Mouse (Mus musculus) limb, embryonic 14.5 days (tissue): ENCODE results near the gene Lcmt2. TPM values are rescaled to one million over a fixed set of nuclear protein-coding genes. Genes with fewer than 3 reads are reported as not detected.

Experiments
- ATAC-seq: fragments of 200-750 bp; cut with Nextera tagmentation; 2 replicates; pipeline ENCODE4 v1.8.0; 2017; ENCODE audit warnings: low read depth, moderate number of reproducible peaks, moderate TSS enrichment; ENCODE audit not compliant: low FRiP score
- DNase-seq: peaks from one replicate; pipeline ENCODE4 v3.0.0-alpha.2; 2015; ENCODE audit warnings: low spot score
- H3K27ac ChIP-seq: fragments of 300-500 bp; sonication (generic); replicated peaks from 2 replicates; pipeline ENCODE4 v1.5.1; 2014; ENCODE audit warnings: low read depth, mild to moderate bottlenecking, low read length, moderate library complexity, mixed read lengths
- H3K27me3 ChIP-seq: fragments of 300-500 bp; sonication (generic); 2 replicates; pipeline ENCODE4 v1.6.1; 2014; ENCODE audit warnings: low read length, mixed read lengths; ENCODE audit not compliant: control insufficient read depth, insufficient read depth
- H3K36me3 ChIP-seq: fragments of 300-500 bp; sonication (generic); 2 replicates; pipeline ENCODE4 v1.6.1; 2014; ENCODE audit warnings: mild to moderate bottlenecking, low read length, moderate library complexity, mixed read lengths; ENCODE audit not compliant: control insufficient read depth, insufficient read depth
- H3K4me1 ChIP-seq: fragments of 300-500 bp; sonication (generic); 2 replicates; pipeline ENCODE4 v1.6.1; 2014; ENCODE audit warnings: antibody characterized with exemption, low read length, mixed read lengths; ENCODE audit not compliant: control insufficient read depth, insufficient read depth
- H3K4me2 ChIP-seq: fragments of 300-500 bp; sonication (generic); replicated peaks from 2 replicates; pipeline ENCODE4 v1.6.1; 2014; ENCODE audit warnings: low read depth, mild to moderate bottlenecking, low read length, moderate library complexity; ENCODE audit not compliant: severe bottlenecking
- H3K4me3 ChIP-seq: fragments of 300-500 bp; sonication (generic); replicated peaks from 2 replicates; pipeline ENCODE4 v1.5.1; 2014; ENCODE audit warnings: low read length
- H3K9ac ChIP-seq: fragments of 300-500 bp; sonication (generic); 2 replicates; pipeline ENCODE4 v1.6.1; 2014; ENCODE audit warnings: mild to moderate bottlenecking, low read depth, low read length, moderate library complexity; ENCODE audit not compliant: severe bottlenecking
- H3K9me3 ChIP-seq: fragments of 300-500 bp; sonication (generic); 2 replicates; pipeline ENCODE4 v1.6.1; 2016; ENCODE audit warnings: low read length; ENCODE audit not compliant: control insufficient read depth
- POLR2A ChIP-seq: fragments of 200-500 bp; IDR thresholded peaks from 2 replicates; pipeline ENCODE4 v1.8.0; 2012; ENCODE audit warnings: inconsistent platforms, mild to moderate bottlenecking, moderate library complexity, borderline replicate concordance; ENCODE audit not compliant: insufficient read depth, insufficient read length; ENCODE audit errors: extremely low read depth
- WGBS: fragments of 180-500 bp; shearing (Covaris S2); extraction: QIAGEN DNeasy Blood & Tissue Kit; methylation state at CpG from one replicate; pipeline ENCODE4 v1.1.7; 2014; 5-methylcytosine and 5-hydroxymethylcytosine counted together
- polyA plus RNA-seq, 2 experiments: library from polyadenylated mRNA; depleted of rRNA in 1 of 2; stranded (reverse) in 1 of 2; unstranded in 1 of 2; fragments of >200 nt; fragmentation: Nextera tagmentation in 1 of 2; extraction: Ambion mirVana in 1 of 2; gene quantifications; 2 replicates each; pipeline versions ENCODE4 v1.2.1 to v1.2.3; 2012 to 2014

The Lcmt2 gene
- polyA plus RNA-seq, 2 experiments, result 9.4 to 19.9 TPM

- DNase-seq (peak; percentile 88), ATAC-seq (peak; percentile 96)
- Histone ChIP-seq H3K4me2 (peak within 1 kb of the TSS; percentile 81), H3K4me3 (peak within 1 kb of the TSS; percentile 96), H3K4me1 (peaks cover 16% of the 10 kb centered on the region), H3K27me3 (no peaks in the 10 kb centered on the region), H3K9me3 (no peaks in the 10 kb centered on the region), H3K36me3 (peaks cover 37% of the 10 kb centered on the region), H3K9ac (peak within 1 kb of the TSS; percentile 81), H3K27ac (peak within 1 kb of the TSS; percentile 83)
- WGBS, result under 1% methylated on average over 61 of the region's 66 CpGs
- TF ChIP-seq POLR2A, result no peak; the same call in 1 of the 2 replicates
These were observed 30.7 kb upstream of the Lcmt2 start, which contains the start of gene Zscan29 for GRCm38 (mm10) chr2:121170980-121171742. TSS of gene Zscan29 (minus strand) at chr2:121171125.

GRCm38 (mm10) chr2:121170481-121170971 is 30.1 kb upstream of the Lcmt2 start, which contains the start of gene Tubgcp4:
TSS of gene Tubgcp4 (plus strand) at chr2:121170654.
- ATAC-seq (peak; percentile 58), DNase-seq (peak; percentile 42)
- Histone ChIP-seq H3K4me2 (peak within 1 kb of the TSS; percentile 81), H3K36me3 (peaks cover 37% of the 10 kb centered on the region), H3K9ac (peak within 1 kb of the TSS; percentile 81), H3K27me3 (no peaks in the 10 kb centered on the region), H3K9me3 (no peaks in the 10 kb centered on the region), H3K4me1 (peaks cover 16% of the 10 kb centered on the region), H3K4me3 (peak within 1 kb of the TSS; percentile 96), H3K27ac (peak within 1 kb of the TSS; percentile 83)
- 0% methylated on average over 33 of the region's 38 CpGs for WGBS
- TF ChIP-seq POLR2A, result no peak

- ATAC-seq, result no peak
- peaks cover 16% of the 10 kb centered on the region for H3K4me1 ChIP-seq
These were observed 29.4 kb upstream of the Lcmt2 start for GRCm38 (mm10) chr2:121169902-121170301.

GRCm38 (mm10) chr2:121169173-121169572 is 28.7 kb upstream of the Lcmt2 start:
- Histone ChIP-seq H3K27me3 (no peaks in the 10 kb centered on the region), H3K27ac (no peak overlapping the region), H3K4me3 (peak overlapping the region; percentile 96), H3K4me1 (peaks cover 16% of the 10 kb centered on the region), H3K4me2 (peak overlapping the region; percentile 81), H3K9ac (peak overlapping the region; percentile 81), H3K9me3 (no peaks in the 10 kb centered on the region), H3K36me3 (peaks cover 30% of the 10 kb centered on the region)
- 50% methylated on average over 4 of the region's 4 CpGs for WGBS
- ATAC-seq (no peak), DNase-seq (no peak)
- no peak for TF ChIP-seq POLR2A

More at GRCm38 (mm10) chr2:121169902-121170301, 29.4 kb upstream of the Lcmt2 start:
- H3K9me3 ChIP-seq, result no peaks in the 10 kb centered on the region
- no peak for TF ChIP-seq POLR2A
- H3K9ac ChIP-seq, result peak overlapping the region; percentile 81
- H3K36me3 ChIP-seq, result peaks cover 30% of the 10 kb centered on the region
- H3K27ac ChIP-seq, result no peak overlapping the region
- WGBS, result 5% methylated on average over 9 of the region's 9 CpGs
- peak overlapping the region; percentile 81 for H3K4me2 ChIP-seq
- peak overlapping the region; percentile 96 for H3K4me3 ChIP-seq
- no peak for DNase-seq
- no peaks in the 10 kb centered on the region for H3K27me3 ChIP-seq

GRCm38 (mm10) chr2:121153100-121153499 is 12.6 kb upstream of the Lcmt2 start:
- H3K27ac ChIP-seq, result no peak overlapping the region
- no peaks in the 10 kb centered on the region for H3K4me1 ChIP-seq
- no peaks in the 10 kb centered on the region for H3K9me3 ChIP-seq
- no peak for DNase-seq
- no peaks in the 10 kb centered on the region for H3K27me3 ChIP-seq
- H3K4me2 ChIP-seq, result no peak overlapping the region
- peaks cover 36% of the 10 kb centered on the region for H3K36me3 ChIP-seq
- ATAC-seq, result no peak
- 89% methylated on average over 3 of the region's 3 CpGs for WGBS
- no peak overlapping the region for H3K9ac ChIP-seq
- H3K4me3 ChIP-seq, result no peak overlapping the region
- TF ChIP-seq POLR2A, result no peak
